Mouse (Mus musculus): ENCODE data around the gene Zfp422.

- TF ChIP-seq FLI1 (IDR thresholded peaks at IDR 0.05; ENCODE audit: low read length): no peak
- TF ChIP-seq GATA1 (IDR thresholded peaks at IDR 0.05; ENCODE audit: borderline replicate concordance, low read length): no peak
These were observed at the start of gene Zfp422 for GRCm38 (mm10) chr6:116628539-116629171.
